Mouse (Mus musculus): ENCODE results near the gene Gpr141. TPM values are rescaled to one million over a fixed set of nuclear protein-coding genes. Genes with fewer than 3 reads are reported as not detected.

The Gpr141 gene
- polyA plus RNA-seq, 1 experiment: 0.10 TPM

DNA sequence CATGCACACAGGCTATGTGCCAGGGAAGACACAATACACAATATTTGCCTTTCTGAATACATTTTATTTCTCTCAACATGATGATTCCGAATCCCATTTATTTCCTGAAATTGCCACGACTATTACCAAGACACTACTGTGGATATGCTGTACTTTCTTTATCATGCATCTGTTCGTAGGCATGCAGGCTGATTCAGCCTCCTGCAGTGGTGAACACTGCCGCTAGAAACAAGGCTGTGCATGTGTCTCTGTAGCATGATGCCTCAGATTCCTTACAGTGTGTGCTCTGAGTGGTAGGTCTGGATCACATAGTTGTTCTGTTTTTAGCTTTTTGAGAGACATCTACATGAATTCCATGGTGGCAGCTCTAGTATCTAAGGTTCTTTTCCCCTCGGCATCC, 89.5 kb downstream of the Gpr141 start:
- peak in 1 of 2 experiments; percentile 13 for DNase-seq (ENCODE audit: extremely low spot score in 1 of 2, low spot score in 1 of 2)

DNA sequence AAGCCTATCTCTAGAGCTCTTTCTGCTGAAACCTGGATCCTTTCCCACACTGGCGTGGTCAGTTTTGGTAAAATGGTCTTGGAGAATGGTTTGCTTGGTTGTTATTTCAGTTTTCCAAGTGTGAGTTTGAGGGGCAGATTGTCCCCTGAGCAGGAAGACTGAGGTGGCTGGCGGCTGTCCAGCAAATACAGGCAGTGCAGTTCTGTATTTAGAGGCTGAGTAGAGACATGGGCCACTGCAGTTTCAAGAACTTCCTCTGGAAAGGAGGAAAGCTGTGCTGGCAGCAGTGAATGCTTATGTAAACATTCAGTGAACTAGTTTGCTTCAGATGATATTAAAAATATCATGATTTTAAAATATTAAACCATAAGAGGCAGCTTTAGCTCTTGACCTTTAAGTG, 93.2 kb downstream of the Gpr141 start:
- DNase-seq (ENCODE audit: extremely low spot score in 1 of 2, low spot score in 1 of 2): no peak

DNA sequence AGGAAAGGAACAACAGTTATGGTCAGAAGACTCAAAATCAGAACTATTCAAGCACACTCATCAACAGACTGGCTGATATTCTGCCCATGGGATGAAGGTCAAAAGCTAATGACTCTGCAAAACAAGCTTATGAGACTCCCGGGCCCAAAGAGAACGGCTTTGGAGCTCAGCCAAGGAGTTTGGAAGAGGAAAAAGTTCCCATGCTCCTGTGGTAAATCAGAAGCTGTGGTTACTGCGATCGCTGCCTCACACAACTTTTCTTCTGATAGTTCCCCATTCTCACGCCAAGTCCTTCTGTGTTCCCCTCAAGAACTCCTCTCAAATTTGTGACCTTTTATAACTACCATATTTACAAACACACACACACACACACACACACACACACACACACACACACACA, 105.1 kb downstream of the Gpr141 start:
- no peak for DNase-seq (ENCODE audit: extremely low spot score in 1 of 2, low spot score in 1 of 2)

DNA sequence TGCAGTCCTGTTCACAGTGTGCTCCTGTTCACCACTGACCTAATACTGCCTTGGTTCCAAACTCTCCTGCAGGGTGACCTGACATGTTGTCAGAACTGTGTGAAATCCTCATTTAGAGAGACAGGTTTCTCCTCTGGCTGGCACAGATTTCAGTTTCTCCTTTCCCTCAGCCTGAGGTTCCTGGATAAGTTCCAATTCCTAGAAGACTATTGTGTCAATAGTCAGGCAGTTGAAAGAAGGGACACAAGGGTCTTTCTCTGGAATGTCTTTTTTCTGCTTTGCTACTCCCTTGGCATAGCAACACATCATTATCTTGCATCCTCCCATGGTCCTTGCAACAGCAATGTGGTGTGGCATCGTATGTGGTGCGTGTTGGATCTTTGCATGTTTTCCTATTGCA, 106.9 kb downstream of the Gpr141 start:
- no peak for DNase-seq (ENCODE audit: extremely low spot score in 1 of 2, low spot score in 1 of 2)

DNA sequence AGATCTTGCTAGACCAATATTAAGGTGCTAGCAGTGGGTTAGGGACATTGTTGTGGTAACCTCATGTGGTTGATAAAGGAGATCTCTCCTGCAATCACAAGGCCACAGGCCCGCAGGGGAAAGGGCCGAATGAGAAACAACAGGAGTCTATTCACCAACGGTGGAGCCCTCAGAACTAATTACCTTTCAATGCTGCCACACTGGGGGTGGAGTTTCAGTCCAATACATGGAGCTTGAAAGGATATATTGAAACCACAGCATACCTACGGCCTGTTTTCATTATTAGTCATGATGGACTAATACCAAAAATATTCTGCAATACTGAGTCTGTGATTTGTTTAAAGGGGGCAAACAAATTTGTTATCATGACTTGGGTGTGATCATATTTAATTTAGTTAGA, 120.3 kb downstream of the Gpr141 start:
- no peak for DNase-seq (ENCODE audit: extremely low spot score in 1 of 2, low spot score in 1 of 2)

DNA sequence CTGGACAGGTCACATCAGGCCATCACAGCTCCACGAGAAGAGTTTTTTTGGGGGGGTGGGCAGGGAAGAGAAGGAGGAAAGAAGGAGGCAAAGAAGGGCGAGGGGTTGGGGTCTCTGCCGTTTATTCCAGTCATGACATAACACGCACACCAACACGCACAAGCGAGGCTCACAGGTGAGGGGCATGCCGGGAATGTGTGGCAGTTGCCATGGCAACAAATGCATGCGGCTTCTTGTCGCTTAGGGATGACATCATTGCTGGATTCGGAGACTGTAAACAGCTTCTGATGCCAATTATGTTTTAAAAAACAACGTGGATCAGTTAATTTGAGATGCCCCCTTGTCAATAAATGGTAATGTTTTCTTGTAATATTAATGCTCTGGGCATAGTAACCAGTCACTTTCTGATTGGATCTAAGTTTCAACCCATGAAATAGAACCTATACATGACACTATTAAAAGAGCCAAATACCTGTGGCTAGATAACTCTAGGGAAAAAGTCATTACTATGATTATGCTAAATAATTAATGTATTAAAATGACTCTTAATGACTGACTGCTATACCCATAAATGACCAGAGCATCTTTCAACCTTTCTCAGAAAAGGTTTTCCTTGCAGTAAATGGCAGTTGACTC, 122.5 kb downstream of the Gpr141 start:
- peak; percentile 46 to 74 for DNase-seq (ENCODE audit: extremely low spot score in 1 of 2, low spot score in 1 of 2)

DNA sequence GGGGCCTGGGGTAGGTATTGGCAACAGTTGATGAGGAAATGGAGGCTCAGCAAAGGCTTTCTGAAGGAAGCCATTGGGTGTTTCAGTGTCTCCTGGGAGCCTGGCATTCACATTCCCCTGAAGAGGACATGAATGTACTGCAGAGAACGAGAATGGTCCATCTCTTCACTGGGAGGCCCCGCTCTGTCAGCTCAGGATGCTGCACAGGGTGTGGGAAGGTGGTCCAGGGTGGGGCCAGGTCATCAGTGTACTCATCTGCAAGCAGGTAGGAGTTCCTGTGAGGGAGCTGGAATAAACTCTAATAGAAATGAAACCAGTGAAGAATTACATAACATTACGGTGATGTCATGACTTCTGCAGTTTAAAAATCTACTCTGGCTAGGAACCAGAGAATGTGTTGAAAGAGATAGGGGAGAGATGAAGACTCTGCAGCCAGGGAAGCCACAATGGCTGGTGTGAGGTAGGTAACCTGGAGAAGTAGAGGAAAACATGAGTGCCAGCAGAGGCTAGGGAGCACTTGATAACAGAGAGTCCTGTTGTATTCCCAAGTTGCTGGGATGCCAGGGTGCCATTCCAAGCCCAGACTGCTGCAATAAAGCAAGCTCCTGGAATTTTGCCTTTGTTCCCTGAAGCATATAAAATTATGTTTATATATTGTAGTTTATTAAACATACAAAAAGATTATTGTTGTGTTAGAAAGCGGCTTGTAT, 123.2 kb downstream of the Gpr141 start:
- peak in 1 of 2 experiments; percentile 15 for DNase-seq (ENCODE audit: extremely low spot score in 1 of 2, low spot score in 1 of 2)

Other genes starting within 250 kb of the Gpr141 start
- gene Epdr1, start 204.3 kb downstream of the Gpr141 start, polyA plus RNA-seq (2012; rRNA removed): 84.6 and 88.5 TPM in 2 replicates
- gene Sfrp4, start 201.2 kb downstream of the Gpr141 start, polyA plus RNA-seq (2012; rRNA removed): 3.7 and 3.9 TPM in 2 replicates
- not detected in 2 replicates for gene Nme8, start 126.5 kb downstream of the Gpr141 start, polyA plus RNA-seq (2012; rRNA removed)

All from frontal cortex, adult 2 months (tissue).